Mouse (Mus musculus) megakaryocyte, embryonic 14.5 days (primary cell): ENCODE results near the gene Gpatch3.

Experiments
- FLI1 ChIP-seq: IDR thresholded peaks from 2 replicates; pipeline ENCODE4 v1.6.1; 2012; ENCODE audit warnings: low read length, inconsistent platforms, mixed read lengths
- GATA1 ChIP-seq: IDR thresholded peaks from 3 replicates; pipeline ENCODE4 v1.6.1; 2012; ENCODE audit warnings: mixed read lengths, low read length, inconsistent platforms, borderline replicate concordance

GRCm38 (mm10) chr4:133626221-133626620, 51.7 kb downstream of the Gpatch3 start:
- TF ChIP-seq GATA1 (no peak), FLI1 (no peak)
